Mouse (Mus musculus) heart, embryonic 14.5 days (tissue): ENCODE measurements around the gene Ttyh2. TPM values are rescaled to one million over a fixed set of nuclear protein-coding genes. Genes with fewer than 3 reads are reported as not detected.

Source experiments
- ATAC-seq: fragments of 200-750 bp; cut with Nextera tagmentation; 2 replicates; pipeline ENCODE4 v1.8.0; 2017; ENCODE audit warnings: low read depth, moderate TSS enrichment; ENCODE audit not compliant: insufficient number of reproducible peaks, insufficient read depth, low FRiP score
- H3K27ac ChIP-seq, 2 experiments: fragments of 200-500 bp in 1 of 2; fragments of 300-500 bp in 1 of 2; sonication (generic) in 1 of 2; replicated peaks in 1 of 2; 2 replicates each; pipeline ENCODE4 v1.5.1; 2012 to 2014; ENCODE audit warnings: low read depth in 2 of 2, low read length in 2 of 2, control low read depth in 1 of 2, mild to moderate bottlenecking in 1 of 2, mixed read lengths in 1 of 2; ENCODE audit not compliant: control insufficient read depth in 1 of 2, insufficient read depth in 1 of 2
- H3K27me3 ChIP-seq: fragments of 300-500 bp; sonication (generic); 2 replicates; pipeline ENCODE4 v1.6.1; 2014; ENCODE audit warnings: mild to moderate bottlenecking, low read length, control low read depth; ENCODE audit not compliant: control insufficient read depth, insufficient read depth
- H3K36me3 ChIP-seq: fragments of 300-500 bp; sonication (generic); 2 replicates; pipeline ENCODE4 v1.6.1; 2014; ENCODE audit warnings: mild to moderate bottlenecking, control low read depth, low read length, mixed read lengths; ENCODE audit not compliant: control insufficient read depth, insufficient read depth
- H3K4me1 ChIP-seq, 2 experiments: fragments of 200-500 bp in 1 of 2; fragments of 300-500 bp in 1 of 2; sonication (generic) in 1 of 2; 2 replicates each; pipeline ENCODE4 v1.6.1; 2012 to 2014; ENCODE audit warnings: low read length in 2 of 2, control low read depth in 1 of 2, mixed read lengths in 1 of 2; ENCODE audit not compliant: control insufficient read depth in 2 of 2, insufficient read depth in 2 of 2
- H3K4me2 ChIP-seq: fragments of 300-500 bp; sonication (generic); 2 replicates; pipeline ENCODE4 v1.6.1; 2014; ENCODE audit warnings: mild to moderate bottlenecking, low read length
- H3K4me3 ChIP-seq, 2 experiments: fragments of 200-500 bp in 1 of 2; fragments of 300-500 bp in 1 of 2; sonication (generic) in 1 of 2; 2 replicates each; pipeline ENCODE4 v1.5.1; 2012 to 2014; ENCODE audit warnings: low read length in 2 of 2, mild to moderate bottlenecking in 2 of 2, control low read depth in 1 of 2, low read depth in 1 of 2, moderate library complexity in 1 of 2; ENCODE audit not compliant: control insufficient read depth in 1 of 2, insufficient read depth in 1 of 2
- H3K9ac ChIP-seq: fragments of 300-500 bp; sonication (generic); 2 replicates; pipeline ENCODE4 v1.6.1; 2014; ENCODE audit warnings: mild to moderate bottlenecking, low read length
- H3K9me3 ChIP-seq: fragments of 300-500 bp; sonication (generic); 2 replicates; pipeline ENCODE4 v1.6.1; 2016; ENCODE audit warnings: low read length, control low read depth; ENCODE audit not compliant: control insufficient read depth
- WGBS: fragments of 180-500 bp; shearing (Covaris S2); extraction: QIAGEN DNeasy Blood & Tissue Kit; methylation state at CpG from one replicate; pipeline ENCODE4 v1.1.7; 2014; 5-methylcytosine and 5-hydroxymethylcytosine counted together
- polyA plus RNA-seq: library from polyadenylated mRNA; unstranded; fragments of >200 nt; fragmentation: Nextera tagmentation; extraction: Ambion mirVana; gene quantifications from 2 replicates; pipeline ENCODE4 v1.2.1, GENCODE M21; 2014

The Ttyh2 gene
- polyA plus RNA-seq: 7.9 and 8.6 TPM in 2 replicates

DNA sequence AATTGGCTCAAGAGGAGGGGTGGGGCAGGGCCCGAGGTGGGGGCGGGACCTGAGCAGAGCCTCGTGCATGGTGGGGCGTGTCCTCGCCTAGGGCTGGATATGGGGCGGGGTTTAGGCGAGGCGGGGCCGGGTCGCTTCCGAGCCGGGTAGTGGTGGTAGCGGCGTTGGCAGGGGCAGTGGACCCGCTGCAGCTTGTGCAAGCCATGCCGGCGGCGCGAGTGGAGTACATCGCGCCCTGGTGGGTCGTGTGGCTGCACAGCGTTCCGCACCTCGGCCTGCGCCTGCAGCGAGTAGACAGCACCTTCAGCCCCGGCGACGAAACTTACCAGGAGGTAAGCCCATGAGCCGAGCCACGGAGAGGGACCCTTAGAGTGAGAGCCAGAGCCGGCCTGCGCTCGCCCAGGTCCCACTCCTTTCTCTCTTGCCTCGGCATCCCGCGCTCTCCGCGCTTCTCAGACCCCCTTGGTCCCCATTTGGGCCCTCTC lies at the start of gene Ttyh2:
Ttyh2 (plus strand) TSS at position 91 of the 485 bp plus-strand sequence.
- Histone ChIP-seq H3K27ac (peak within 1 kb of the TSS; percentile 38 to 43; a peak in 3 of 4 replicates), H3K4me2 (peak within 1 kb of the TSS; percentile 99), H3K9me3 (no peaks in the 10 kb centered on the region), H3K27me3 (no peaks in the 10 kb centered on the region), H3K4me3 (peak within 1 kb of the TSS; percentile 62 to 74), H3K4me1 (peaks cover 28 to 34% of the 10 kb centered on the region in 2 experiments), H3K36me3 (peaks cover 39% of the 10 kb centered on the region), H3K9ac (peak within 1 kb of the TSS; percentile 80)
- peak; percentile 78 for ATAC-seq
- under 1% methylated on average over 35 of the region's 40 CpGs for WGBS

DNA sequence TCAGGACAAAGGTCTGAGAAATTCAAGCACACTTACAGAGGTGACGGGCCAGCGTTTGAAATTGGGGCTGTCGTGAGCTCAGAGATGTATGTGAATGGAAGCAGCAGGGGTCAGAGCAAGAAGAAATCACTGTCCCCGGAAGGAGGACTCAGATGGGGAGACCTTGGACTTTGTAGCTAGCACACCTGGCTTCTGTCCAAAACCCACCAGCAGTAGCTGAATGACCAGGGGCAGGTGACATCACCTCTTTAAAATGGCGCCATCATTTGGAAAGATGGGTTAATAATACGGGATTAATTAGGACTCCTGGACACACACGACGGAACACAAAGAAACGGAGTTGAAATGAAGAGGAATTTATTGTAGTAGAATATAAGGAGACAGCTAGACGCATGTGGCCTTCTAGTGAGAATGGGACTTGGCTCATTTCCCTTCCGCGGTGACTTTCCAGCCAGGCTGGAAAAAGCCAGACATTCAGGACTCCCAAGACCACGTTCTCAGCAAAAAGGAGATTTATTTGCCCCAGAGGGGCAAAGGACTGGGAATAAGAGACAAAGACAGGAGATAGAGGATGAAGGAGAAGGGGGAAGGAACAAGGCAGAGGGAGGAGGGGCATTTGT lies 49.0 kb upstream of the Ttyh2 start:
- Histone ChIP-seq H3K36me3 (no peaks in the 10 kb centered on the region), H3K4me1 (peaks cover 0 to 2% of the 10 kb centered on the region in 2 experiments; a peak in 1 of 4 replicates), H3K4me2 (no peak overlapping the region), H3K27me3 (no peaks in the 10 kb centered on the region), H3K9ac (no peak overlapping the region), H3K27ac (no peak overlapping the region), H3K9me3 (no peaks in the 10 kb centered on the region), H3K4me3 (no peak overlapping the region)
- 87% methylated on average over 13 of the region's 13 CpGs for WGBS
- no peak for ATAC-seq

DNA sequence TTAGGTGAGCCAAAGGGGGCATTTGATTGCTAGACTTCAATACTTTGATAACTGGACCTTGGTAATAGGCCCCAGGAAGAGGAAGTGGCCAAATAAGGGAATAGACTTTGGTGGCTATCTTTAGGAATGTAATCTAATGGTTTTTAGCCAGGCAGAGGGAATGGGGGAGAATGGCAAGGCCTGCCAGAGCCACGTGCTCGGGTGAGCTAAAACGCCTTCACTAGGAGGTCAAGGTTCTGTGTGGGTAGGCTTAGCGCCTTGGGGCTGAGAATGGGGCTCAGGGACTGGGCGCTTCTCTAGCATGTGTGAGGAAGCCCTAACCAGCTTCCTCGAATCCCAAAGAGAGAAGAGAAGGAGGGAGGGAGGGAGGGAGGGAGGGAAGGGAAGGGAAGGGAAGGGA lies 48.2 kb upstream of the Ttyh2 start:
- ATAC-seq: no peak
- WGBS: 48% methylated on average over 4 of the region's 6 CpGs

DNA sequence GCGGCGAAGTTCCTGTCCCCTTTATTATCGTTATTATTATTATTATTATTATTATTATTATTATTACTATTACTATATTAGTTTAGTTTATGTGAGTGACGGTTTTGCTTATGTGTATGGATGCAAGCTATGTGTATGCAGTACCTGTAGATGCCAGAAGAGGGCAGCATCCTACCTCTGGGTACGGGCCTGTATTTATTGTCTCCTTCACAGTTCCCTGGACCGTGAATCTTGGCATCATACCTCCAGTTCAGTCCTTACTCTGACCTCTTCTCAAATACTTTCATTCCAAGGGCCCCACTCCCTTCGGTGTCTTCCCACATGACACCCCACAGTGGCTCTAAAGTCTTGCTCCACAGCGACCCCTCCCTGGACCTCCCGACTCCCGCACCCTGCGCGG lies 47.2 kb upstream of the Ttyh2 start:
- no peak overlapping the region for H3K4me3 ChIP-seq
- peaks cover 0 to 2% of the 10 kb centered on the region in 2 experiments; a peak in 1 of 4 replicates for H3K4me1 ChIP-seq
- no peak for ATAC-seq
- 65% methylated on average over 12 of the region's 12 CpGs for WGBS
- H3K9ac ChIP-seq: no peak overlapping the region
- H3K36me3 ChIP-seq: no peaks in the 10 kb centered on the region
- no peaks in the 10 kb centered on the region for H3K27me3 ChIP-seq
- no peak overlapping the region for H3K27ac ChIP-seq
- H3K4me2 ChIP-seq: no peak overlapping the region
- no peaks in the 10 kb centered on the region for H3K9me3 ChIP-seq

More for the DNA sequence above, 48.2 kb upstream of the Ttyh2 start:
- H3K36me3 ChIP-seq: no peaks in the 10 kb centered on the region
- no peak overlapping the region for H3K4me3 ChIP-seq
- H3K9ac ChIP-seq: no peak overlapping the region
- no peak overlapping the region for H3K4me2 ChIP-seq
- no peaks in the 10 kb centered on the region for H3K27me3 ChIP-seq
- H3K4me1 ChIP-seq: peaks cover 0 to 2% of the 10 kb centered on the region in 2 experiments; a peak in 1 of 4 replicates
- no peak overlapping the region for H3K27ac ChIP-seq
- H3K9me3 ChIP-seq: no peaks in the 10 kb centered on the region

DNA sequence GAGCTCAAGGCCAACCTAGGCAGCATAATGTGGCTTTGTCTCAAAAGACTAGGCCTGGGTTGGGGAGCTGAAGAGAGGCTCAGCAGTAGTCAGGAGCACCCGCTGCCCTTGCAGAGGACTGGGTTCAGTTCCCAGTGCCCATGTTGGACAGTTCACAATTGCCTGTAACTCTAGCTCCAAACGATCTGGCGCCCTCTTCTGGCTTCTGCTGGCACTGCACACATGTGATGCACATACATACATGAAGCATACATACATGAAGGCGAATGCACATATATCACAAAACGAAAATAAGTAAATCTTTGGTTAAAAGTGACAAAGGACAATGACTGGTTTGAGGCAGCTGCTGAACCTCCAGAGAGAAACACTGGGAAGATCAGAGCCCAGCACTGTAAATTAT lies 45.2 kb upstream of the Ttyh2 start:
- H3K9me3 ChIP-seq: no peaks in the 10 kb centered on the region
- WGBS: 77% methylated on average over 5 of the region's 5 CpGs
- H3K27me3 ChIP-seq: no peaks in the 10 kb centered on the region; the same call in 1 of the 2 replicates
- no peak for ATAC-seq
- no peaks in the 10 kb centered on the region; a peak in 1 of 4 replicates for H3K4me1 ChIP-seq
- no peaks in the 10 kb centered on the region for H3K36me3 ChIP-seq
- H3K27ac ChIP-seq: no peak overlapping the region
- H3K9ac ChIP-seq: no peak overlapping the region
- H3K4me2 ChIP-seq: no peak overlapping the region
- no peak overlapping the region for H3K4me3 ChIP-seq

DNA sequence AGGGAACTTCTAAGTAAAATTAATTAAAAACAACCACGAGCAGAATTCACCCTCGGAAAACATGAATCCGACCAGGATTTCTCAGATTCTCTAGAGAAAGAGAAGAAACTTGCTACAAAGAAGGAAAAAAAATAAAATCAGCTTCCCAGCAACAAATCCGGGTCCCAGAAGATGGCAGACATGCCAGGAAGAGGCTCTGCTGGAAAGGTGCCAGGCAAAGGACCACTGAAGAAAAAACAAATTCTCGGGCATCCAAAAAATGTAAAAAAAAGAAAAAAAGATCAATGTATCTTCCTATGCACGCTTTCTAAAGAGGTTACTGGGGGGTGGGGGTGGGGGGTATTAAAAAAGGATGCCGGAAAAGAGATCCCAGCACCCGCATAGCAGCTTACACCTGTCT lies 43.0 kb upstream of the Ttyh2 start:
- peaks cover 7% of the 10 kb centered on the region for H3K27me3 ChIP-seq
- no peak overlapping the region for H3K9ac ChIP-seq
- 71% methylated on average over 8 of the region's 8 CpGs for WGBS
- H3K36me3 ChIP-seq: no peaks in the 10 kb centered on the region
- H3K9me3 ChIP-seq: no peaks in the 10 kb centered on the region
- no peak overlapping the region for H3K4me3 ChIP-seq
- H3K4me1 ChIP-seq: 0 out of 4 replicates have a peak, but pooled peaks cover 0 to 2% of the 10 kb centered on the region in 2 experiments
- no peak overlapping the region for H3K27ac ChIP-seq
- ATAC-seq: no peak
- no peak overlapping the region for H3K4me2 ChIP-seq

DNA sequence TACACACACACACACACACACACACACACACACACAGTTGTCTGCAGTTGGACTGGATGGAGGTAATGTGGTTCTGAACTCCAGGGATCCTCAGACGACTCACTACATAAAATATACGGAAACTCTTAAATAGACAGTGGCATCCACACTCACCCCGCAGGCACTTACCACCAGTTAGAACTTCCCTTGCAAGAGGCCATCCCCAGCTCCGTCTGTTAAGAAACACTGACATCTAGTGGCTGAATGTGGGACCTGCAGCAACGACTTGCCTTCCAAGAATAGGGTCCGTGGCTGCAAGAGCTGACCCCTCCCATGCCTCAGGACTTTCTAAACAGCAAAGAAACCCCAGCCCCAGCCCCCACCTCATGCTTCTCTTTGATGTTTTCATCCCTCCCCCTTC lies 38.9 kb upstream of the Ttyh2 start:
- Histone ChIP-seq H3K4me2 (peak overlapping the region; percentile 40), H3K4me3 (no peak overlapping the region), H3K27ac (no peak overlapping the region)

More for the DNA sequence above, 38.9 kb upstream of the Ttyh2 start:
- under 1% methylated on average over 6 of the region's 6 CpGs for WGBS
- Histone ChIP-seq H3K4me1 (0 out of 4 replicates have a peak, but pooled peaks cover 0 to 2% of the 10 kb centered on the region in 2 experiments), H3K36me3 (no peaks in the 10 kb centered on the region), H3K9ac (no peak overlapping the region), H3K27me3 (peaks cover 36% of the 10 kb centered on the region), H3K9me3 (no peaks in the 10 kb centered on the region)
- ATAC-seq: no peak
